Mouse (Mus musculus) layer of hippocampus, postnatal 10 days (tissue): ENCODE measurements around the gene Olfr378. TPM values are rescaled to one million over a fixed set of nuclear protein-coding genes. Genes with fewer than 3 reads are reported as not detected.

Experiments used
- DNase-seq, 2 experiments: peaks; one replicate each; pipeline ENCODE4 v3.0.0; 2021; ENCODE audit warnings: low spot score in 2 of 2
- long read RNA-seq: library from polyadenylated mRNA; stranded (forward); transcript quantifications from one replicate; pipeline ENCODE4 v2.0.0, GENCODE M21; 2023
- total RNA-seq, 2 experiments: library from RNA; stranded (reverse); gene quantifications; 2 replicates each; pipeline ENCODE4 v1.2.3; 2021

Olfr378 gene
- not detected for total RNA-seq
- long read RNA-seq = 0 reads

- no peak for DNase-seq
Observed at GRCm38 (mm10) chr11:73428377-73428776, at the start of gene Olfr378. Gene Olfr378 (minus strand): TSS chr11:73428477.

GRCm38 (mm10) chr11:73457408-73457807, 29.1 kb upstream of the Olfr378 start, which contains the start of gene Olfr380:
Gene Olfr380 (minus strand): TSS chr11:73457508.
- no peak for DNase-seq

GRCm38 (mm10) chr11:73399514-73399913, 28.8 kb downstream of the Olfr378 start, which contains the start of gene Olfr1:
Gene Olfr1 (minus strand): TSS chr11:73399614.
- DNase-seq = no peak

- no peak for DNase-seq
Observed at GRCm38 (mm10) chr11:73395374-73395773, 32.9 kb downstream of the Olfr378 start.

Other genes starting within 250 kb of the Olfr378 start
- 10 to 100 TPM; 18.3 to 18.6 TPM for gene Ctns, start 229.4 kb downstream of the Olfr378 start, total RNA-seq
- 1 to 10 TPM; 2.7 to 2.8 TPM for gene Shpk, start 229.0 kb downstream of the Olfr378 start, total RNA-seq
- under 1 TPM; 0.09 to 0.25 TPM for gene Trpv1, start 194.2 kb downstream of the Olfr378 start, total RNA-seq
- under 1 TPM; 0.32 to 0.42 TPM for gene Trpv3, start 161.1 kb downstream of the Olfr378 start, total RNA-seq
- gene Aspa, start 98.9 kb downstream of the Olfr378 start, total RNA-seq = 1 to 10 TPM; 2.5 to 3.7 TPM
- not detected for gene Gm49340, start 98.7 kb downstream of the Olfr378 start, total RNA-seq
- gene Spata22, start 98.7 kb downstream of the Olfr378 start, total RNA-seq = not detected
- not detected for gene Olfr20, start 77.7 kb downstream of the Olfr378 start, total RNA-seq
- not detected for gene Olfr376, start 57.2 kb downstream of the Olfr378 start, total RNA-seq
- not detected for gene Olfr1, start 28.9 kb downstream of the Olfr378 start, total RNA-seq
- not detected for gene Olfr380, start 29.0 kb upstream of the Olfr378 start, total RNA-seq
- gene Olfr381, start 63.1 kb upstream of the Olfr378 start, total RNA-seq = not detected
- not detected for gene Olfr382, start 88.7 kb upstream of the Olfr378 start, total RNA-seq
- not detected for gene Olfr385, start 164.5 kb upstream of the Olfr378 start, total RNA-seq
- gene Olfr384, start 170.1 kb upstream of the Olfr378 start, total RNA-seq = not detected